Mouse (Mus musculus) 416B (cell line): ENCODE measurements at regions not wholly inside any gene's neighbourhood (a gene's known extent, or its start where the extent isn't known, plus 50 kb on each side); places are given as distances from the start of the nearest gene placed in this dataset.

Experiments
- DNase-seq: peaks from one replicate; pipeline ENCODE4 v3.0.0; 2011; ENCODE audit warnings: low read depth

GRCm38 (mm10) chr11:105538421-105539210, 51.2 kb upstream of the Tanc2 start:
- no peak for DNase-seq

- no peak for DNase-seq
These were observed 57.2 kb upstream of the Tanc2 start for GRCm38 (mm10) chr11:105532616-105533015.

- DNase-seq = no peak
These were observed 59.1 kb upstream of the Tanc2 start for GRCm38 (mm10) chr11:105530711-105531157.

GRCm38 (mm10) chr11:105526066-105526465, 63.7 kb upstream of the Tanc2 start:
- no peak for DNase-seq

GRCm38 (mm10) chr11:105525608-105526007, 64.2 kb upstream of the Tanc2 start:
- peak; percentile 25 for DNase-seq

GRCm38 (mm10) chr11:105524400-105524799, 65.4 kb upstream of the Tanc2 start:
- DNase-seq = no peak

- no peak for DNase-seq
These were observed 66.0 kb upstream of the Tanc2 start for GRCm38 (mm10) chr11:105523765-105524164.

GRCm38 (mm10) chr11:105520398-105520797, 63.9 kb upstream of the March10 start:
- DNase-seq = no peak

GRCm38 (mm10) chr11:105513275-105513674, 56.7 kb upstream of the March10 start:
- no peak for DNase-seq

- no peak for DNase-seq
These were observed 54.1 kb upstream of the March10 start for GRCm38 (mm10) chr11:105510626-105511025.

- no peak for DNase-seq
These were observed 53.5 kb upstream of the March10 start for GRCm38 (mm10) chr11:105510056-105510455.

- no peak for DNase-seq
These were observed 52.1 kb upstream of the March10 start for GRCm38 (mm10) chr11:105508660-105509038.

GRCm38 (mm10) chr11:105507972-105508659, 51.6 kb upstream of the March10 start:
- DNase-seq = no peak

- no peak for DNase-seq
These were observed 50.9 kb upstream of the March10 start for GRCm38 (mm10) chr11:105507332-105507971.
